Mouse (Mus musculus): ENCODE data around the gene Cers6. TPM values are rescaled to one million over a fixed set of nuclear protein-coding genes. Genes with fewer than 3 reads are reported as not detected.

Gene Cers6
- polyA plus RNA-seq, 1 experiment from 2014 or later: 21.5 TPM

DNA sequence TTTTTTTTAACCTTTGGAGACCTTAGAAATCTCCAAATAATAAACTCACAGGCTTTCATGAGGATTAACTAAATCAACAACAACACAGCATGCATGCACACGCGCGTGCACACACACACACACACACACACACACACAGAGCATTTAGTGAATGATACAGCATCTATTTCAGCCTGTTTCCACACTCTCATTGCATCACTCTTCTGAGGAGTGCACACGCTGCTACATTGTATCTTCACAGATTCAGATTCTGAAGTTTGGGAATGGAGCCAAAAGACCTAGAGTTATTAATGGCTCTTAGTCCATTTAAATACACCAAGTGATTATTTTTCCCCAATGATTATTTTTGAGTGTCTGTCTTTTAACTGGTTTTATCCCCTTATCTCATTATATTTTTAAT is 75.5 kb downstream of the Cers6 start:
- Histone ChIP-seq H3K9ac (ENCODE audit: low read depth, low read length) (no peak overlapping the region), H3K4me1 (replicated peaks; ENCODE audit: control insufficient read depth, insufficient read depth, low read length) (peaks cover 19% of the 10 kb centered on the region; the same call in 1 of the 2 replicates), H3K9me3 (ENCODE audit: control insufficient read depth) (no peaks in the 10 kb centered on the region), H3K4me3 (ENCODE audit: low read depth, low read length) (no peak overlapping the region), H3K4me2 (replicated peaks; ENCODE audit: low read depth) (no peak overlapping the region), H3K27me3 (replicated peaks; ENCODE audit: control insufficient read depth, insufficient read depth, low read length) (no peaks in the 10 kb centered on the region), H3K36me3 (ENCODE audit: control insufficient read depth, insufficient read depth) (peaks cover 3% of the 10 kb centered on the region; the same call in 1 of the 2 replicates), H3K27ac (ENCODE audit: low read depth, low read length) (no peak overlapping the region)
- no peak for ATAC-seq
- WGBS: 84% methylated on average over 4 of the region's 4 CpGs
- no peak for TF ChIP-seq CTCF (IDR thresholded peaks at IDR 0.05; ENCODE audit: low read depth)

DNA sequence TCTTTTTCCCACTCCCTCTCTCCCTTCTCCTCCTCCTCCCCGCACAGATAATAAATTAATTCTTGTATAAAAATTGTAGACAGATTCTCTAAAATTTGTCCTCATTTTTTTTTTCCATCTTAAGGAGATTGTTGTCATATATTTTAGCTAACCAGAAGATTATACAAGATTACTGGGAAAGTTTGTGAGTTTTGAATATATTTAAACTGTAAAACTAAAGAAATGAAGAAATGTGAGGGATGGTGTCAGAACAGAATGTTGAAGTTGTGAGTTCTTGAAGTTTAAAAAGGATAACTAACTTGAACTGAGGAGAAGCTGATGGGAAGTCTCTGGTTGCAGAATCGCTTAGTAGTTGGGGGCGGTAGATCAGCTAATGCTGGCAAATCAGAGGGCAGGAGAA is 76.6 kb downstream of the Cers6 start:
- Histone ChIP-seq H3K9ac (ENCODE audit: low read depth, low read length) (no peak overlapping the region), H3K9me3 (ENCODE audit: control insufficient read depth) (no peaks in the 10 kb centered on the region), H3K36me3 (ENCODE audit: control insufficient read depth, insufficient read depth) (peaks cover 3% of the 10 kb centered on the region; the same call in 1 of the 2 replicates), H3K27me3 (replicated peaks; ENCODE audit: control insufficient read depth, insufficient read depth, low read length) (no peaks in the 10 kb centered on the region), H3K4me2 (replicated peaks; ENCODE audit: low read depth) (no peak overlapping the region), H3K27ac (ENCODE audit: low read depth, low read length) (no peak overlapping the region), H3K4me1 (replicated peaks; ENCODE audit: control insufficient read depth, insufficient read depth, low read length) (peaks cover 13% of the 10 kb centered on the region; the same call in 1 of the 2 replicates), H3K4me3 (ENCODE audit: low read depth, low read length) (no peak overlapping the region)
- TF ChIP-seq CTCF (IDR thresholded peaks at IDR 0.05; ENCODE audit: low read depth): no peak
- 79% methylated on average over 3 of the region's 3 CpGs for WGBS
- ATAC-seq: no peak

DNA sequence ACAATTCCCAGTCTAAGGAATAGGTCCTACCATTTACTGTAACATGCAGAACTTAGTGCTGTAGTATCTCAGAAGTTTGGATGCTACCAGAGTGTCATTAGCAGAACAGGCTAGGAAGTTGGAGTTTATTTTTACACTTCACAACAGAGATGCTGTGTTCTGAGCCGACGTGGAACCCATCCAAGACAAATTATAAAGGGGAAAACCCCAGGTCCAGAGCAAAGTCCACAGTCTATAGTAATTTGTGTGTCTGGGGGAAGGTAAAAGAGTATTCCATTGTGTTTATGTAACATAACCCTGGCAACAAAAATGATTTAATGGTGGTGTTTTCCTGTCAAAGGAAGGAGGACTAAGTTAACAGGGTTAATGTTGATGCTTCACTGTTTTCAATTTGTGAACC is 83.7 kb downstream of the Cers6 start:
- Histone ChIP-seq H3K9me3 (ENCODE audit: control insufficient read depth) (no peaks in the 10 kb centered on the region), H3K27ac (ENCODE audit: low read depth, low read length) (no peak overlapping the region), H3K36me3 (ENCODE audit: control insufficient read depth, insufficient read depth) (no peaks in the 10 kb centered on the region; the same call in 1 of the 2 replicates), H3K4me3 (ENCODE audit: low read depth, low read length) (no peak overlapping the region), H3K27me3 (replicated peaks; ENCODE audit: control insufficient read depth, insufficient read depth, low read length) (no peaks in the 10 kb centered on the region), H3K9ac (ENCODE audit: low read depth, low read length) (no peak overlapping the region), H3K4me1 (replicated peaks; ENCODE audit: control insufficient read depth, insufficient read depth, low read length) (peaks cover 3% of the 10 kb centered on the region; the same call in 1 of the 2 replicates), H3K4me2 (replicated peaks; ENCODE audit: low read depth) (no peak overlapping the region)
- 11% methylated on average over 2 of the region's 2 CpGs for WGBS
- peak; percentile 94 for ATAC-seq
- no peak for TF ChIP-seq CTCF (IDR thresholded peaks at IDR 0.05; ENCODE audit: low read depth)

DNA sequence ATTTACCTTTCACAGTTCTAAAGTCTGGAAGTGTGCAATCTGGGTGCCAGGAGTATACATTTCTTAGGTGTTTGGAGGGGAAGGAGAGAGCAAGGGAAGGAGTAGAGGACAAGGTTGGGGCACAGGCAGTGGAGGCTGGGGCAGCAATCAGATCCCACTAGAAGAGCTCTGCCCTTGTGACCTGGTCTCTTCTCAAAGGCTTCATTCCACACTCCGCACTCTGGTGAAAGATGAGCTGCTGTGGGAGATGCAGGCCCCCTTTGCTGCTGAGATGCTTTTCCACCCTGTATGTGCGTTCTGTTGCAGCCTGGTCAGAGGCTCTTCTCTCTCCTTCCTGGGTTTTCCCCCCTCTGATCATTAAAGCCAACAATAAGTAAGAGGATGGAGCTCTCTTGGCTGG is 84.7 kb downstream of the Cers6 start:
- WGBS: 90% methylated on average over 2 of the region's 2 CpGs
- ATAC-seq: no peak
- TF ChIP-seq CTCF (IDR thresholded peaks at IDR 0.05; ENCODE audit: low read depth): no peak

DNA sequence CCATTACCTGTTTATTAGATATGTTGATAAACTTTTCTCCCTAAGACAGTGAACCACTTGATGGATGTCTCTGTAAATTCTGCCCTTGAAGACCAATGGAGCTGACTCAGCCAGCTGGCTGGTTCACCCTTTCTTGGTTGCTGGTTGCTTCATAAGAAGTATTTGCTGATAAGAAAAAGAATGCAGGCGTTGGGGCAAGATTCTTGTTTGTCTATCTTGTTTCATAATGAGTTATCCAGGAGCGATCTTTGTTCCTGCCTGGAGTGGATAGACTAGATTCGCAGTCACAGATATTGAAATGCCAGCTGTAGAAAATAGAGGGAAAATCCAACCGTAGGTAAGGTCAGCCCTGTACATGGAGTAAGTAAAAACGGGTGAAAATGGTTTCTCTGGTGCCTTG is 85.6 kb downstream of the Cers6 start:
- no peak overlapping the region for H3K4me2 ChIP-seq (replicated peaks; ENCODE audit: low read depth)
- WGBS: 47% methylated on average over 5 of the region's 5 CpGs
- no peak overlapping the region for H3K27ac ChIP-seq (ENCODE audit: low read depth, low read length)
- H3K9ac ChIP-seq (ENCODE audit: low read depth, low read length): no peak overlapping the region
- no peak for ATAC-seq
- no peaks in the 10 kb centered on the region for H3K27me3 ChIP-seq (replicated peaks; ENCODE audit: control insufficient read depth, insufficient read depth, low read length)
- H3K4me1 ChIP-seq (replicated peaks; ENCODE audit: control insufficient read depth, insufficient read depth, low read length): peaks cover 3% of the 10 kb centered on the region; the same call in 1 of the 2 replicates
- no peak overlapping the region for H3K4me3 ChIP-seq (ENCODE audit: low read depth, low read length)
- TF ChIP-seq CTCF (IDR thresholded peaks at IDR 0.05; ENCODE audit: low read depth): no peak
- no peaks in the 10 kb centered on the region for H3K9me3 ChIP-seq (ENCODE audit: control insufficient read depth)
- no peaks in the 10 kb centered on the region; the same call in 1 of the 2 replicates for H3K36me3 ChIP-seq (ENCODE audit: control insufficient read depth, insufficient read depth)

More for the DNA sequence above, 84.7 kb downstream of the Cers6 start:
- Histone ChIP-seq H3K9me3 (ENCODE audit: control insufficient read depth) (no peaks in the 10 kb centered on the region), H3K4me3 (ENCODE audit: low read depth, low read length) (no peak overlapping the region), H3K9ac (ENCODE audit: low read depth, low read length) (no peak overlapping the region), H3K4me1 (replicated peaks; ENCODE audit: control insufficient read depth, insufficient read depth, low read length) (peaks cover 3% of the 10 kb centered on the region; the same call in 1 of the 2 replicates), H3K4me2 (replicated peaks; ENCODE audit: low read depth) (no peak overlapping the region), H3K27me3 (replicated peaks; ENCODE audit: control insufficient read depth, insufficient read depth, low read length) (no peaks in the 10 kb centered on the region), H3K36me3 (ENCODE audit: control insufficient read depth, insufficient read depth) (no peaks in the 10 kb centered on the region; the same call in 1 of the 2 replicates), H3K27ac (ENCODE audit: low read depth, low read length) (0 out of 2 replicates have a peak overlapping the region, but pooled peaks have one; percentile 7)

DNA sequence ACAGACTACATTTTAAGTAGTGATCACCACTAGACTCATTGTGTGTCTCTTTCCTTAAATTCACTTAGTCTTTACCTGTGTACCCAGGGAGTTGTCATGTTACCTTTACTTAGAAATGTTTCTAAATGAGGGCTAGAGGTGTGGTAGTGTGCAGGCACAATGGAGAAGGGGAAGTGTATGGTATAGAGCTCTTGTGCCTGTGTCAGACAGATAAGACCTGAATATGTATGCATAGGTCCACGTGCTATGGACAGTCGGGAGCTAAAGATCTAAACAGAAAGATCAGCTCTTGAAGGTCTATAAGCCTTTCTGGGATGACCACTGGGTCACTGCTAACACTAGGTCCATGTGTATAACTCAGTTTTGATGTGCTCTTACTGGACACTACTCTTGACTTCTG is 87.9 kb downstream of the Cers6 start:
- Histone ChIP-seq H3K4me1 (replicated peaks; ENCODE audit: control insufficient read depth, insufficient read depth, low read length) (peaks cover 3% of the 10 kb centered on the region; the same call in 1 of the 2 replicates), H3K9me3 (ENCODE audit: control insufficient read depth) (no peaks in the 10 kb centered on the region), H3K27me3 (replicated peaks; ENCODE audit: control insufficient read depth, insufficient read depth, low read length) (no peaks in the 10 kb centered on the region), H3K4me3 (ENCODE audit: low read depth, low read length) (no peak overlapping the region), H3K4me2 (replicated peaks; ENCODE audit: low read depth) (no peak overlapping the region), H3K9ac (ENCODE audit: low read depth, low read length) (no peak overlapping the region), H3K27ac (ENCODE audit: low read depth, low read length) (0 out of 2 replicates have a peak overlapping the region, but pooled peaks have one; percentile 21), H3K36me3 (ENCODE audit: control insufficient read depth, insufficient read depth) (peaks cover 2% of the 10 kb centered on the region; the same call in 1 of the 2 replicates)
- 82% methylated on average over 2 of the region's 2 CpGs for WGBS
- TF ChIP-seq CTCF (IDR thresholded peaks at IDR 0.05; ENCODE audit: low read depth): no peak
- no peak for ATAC-seq
